Mouse (Mus musculus): ENCODE measurements around the gene Flywch2. TPM values are rescaled to one million over a fixed set of nuclear protein-coding genes. Genes with fewer than 3 reads are reported as not detected.

The Flywch2 gene
- polyA plus RNA-seq, 1 experiment from 2014 or later, result 0.64 TPM

DNA sequence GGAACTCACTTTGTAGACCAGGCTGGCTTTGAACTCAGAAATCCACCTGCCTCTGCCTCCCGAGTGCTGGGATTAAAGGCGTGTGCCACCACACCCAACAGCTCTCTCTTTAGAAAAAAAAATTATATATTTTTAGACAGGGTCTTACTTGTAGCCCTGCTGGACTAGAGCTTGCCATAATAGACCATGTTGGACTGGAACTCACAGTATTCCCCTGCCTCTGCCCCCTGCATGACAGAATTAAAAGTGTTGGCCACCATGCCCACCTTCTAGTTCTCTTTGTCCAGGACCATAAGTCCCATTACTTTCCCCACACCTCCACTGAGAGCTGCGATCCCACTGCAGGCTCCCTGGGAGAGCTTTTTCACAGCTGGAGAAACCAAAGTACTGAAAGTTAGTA is 38.4 kb downstream of the Flywch2 start:
- no peak overlapping the region for H3K4me3 ChIP-seq (ENCODE audit: low read depth, low read length)
- H3K27ac ChIP-seq (ENCODE audit: low read length), result no peak overlapping the region
- no peak overlapping the region for H3K4me2 ChIP-seq (ENCODE audit: low read depth, low read length)
- no peaks in the 10 kb centered on the region for H3K36me3 ChIP-seq (ENCODE audit: control insufficient read depth, insufficient read depth)
- no peaks in the 10 kb centered on the region for H3K9me3 ChIP-seq (replicated peaks; ENCODE audit: control insufficient read depth, low read length)
- no peak for ATAC-seq (ENCODE audit: low read depth)
- H3K9ac ChIP-seq (ENCODE audit: low read depth, low read length), result no peak overlapping the region
- WGBS (ENCODE audit: insufficient replicate concordance), result 59% methylated on average over 3 of the region's 3 CpGs
- H3K27me3 ChIP-seq (ENCODE audit: control insufficient read depth, insufficient read depth, low read depth, low read length), result peaks cover 55% of the 10 kb centered on the region
- peaks cover 11% of the 10 kb centered on the region for H3K4me1 ChIP-seq (ENCODE audit: control insufficient read depth, low read depth, low read length)

DNA sequence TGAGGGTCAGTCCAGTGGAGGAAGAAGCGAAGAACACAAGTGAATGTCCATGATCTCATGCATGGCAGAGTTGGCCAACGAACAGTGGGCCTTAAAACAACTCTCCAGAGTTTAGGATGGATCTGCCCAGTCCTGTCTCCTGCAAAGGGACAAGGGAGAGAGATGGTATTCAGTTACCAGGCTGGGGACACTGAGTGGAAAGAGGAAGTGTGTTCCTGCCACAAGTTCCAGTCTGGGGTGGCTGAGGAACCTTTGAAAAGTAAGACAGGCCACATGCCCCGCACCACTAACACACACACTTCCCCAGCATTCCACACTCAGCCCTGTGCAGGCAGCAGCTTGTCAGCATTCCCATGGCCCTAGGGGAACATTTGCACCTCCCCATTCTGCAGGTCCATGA is 39.1 kb downstream of the Flywch2 start:
- no peak overlapping the region for H3K9ac ChIP-seq (ENCODE audit: low read depth, low read length)
- no peaks in the 10 kb centered on the region for H3K36me3 ChIP-seq (ENCODE audit: control insufficient read depth, insufficient read depth)
- no peak overlapping the region for H3K4me2 ChIP-seq (ENCODE audit: low read depth, low read length)
- H3K27me3 ChIP-seq (ENCODE audit: control insufficient read depth, insufficient read depth, low read depth, low read length), result peaks cover 62% of the 10 kb centered on the region
- no peaks in the 10 kb centered on the region for H3K9me3 ChIP-seq (replicated peaks; ENCODE audit: control insufficient read depth, low read length)
- H3K27ac ChIP-seq (ENCODE audit: low read length), result no peak overlapping the region
- ATAC-seq (ENCODE audit: low read depth), result no peak
- WGBS (ENCODE audit: insufficient replicate concordance), result 42% methylated on average over 3 of the region's 3 CpGs
- H3K4me3 ChIP-seq (ENCODE audit: low read depth, low read length), result no peak overlapping the region
- H3K4me1 ChIP-seq (ENCODE audit: control insufficient read depth, low read depth, low read length), result peaks cover 14% of the 10 kb centered on the region

DNA sequence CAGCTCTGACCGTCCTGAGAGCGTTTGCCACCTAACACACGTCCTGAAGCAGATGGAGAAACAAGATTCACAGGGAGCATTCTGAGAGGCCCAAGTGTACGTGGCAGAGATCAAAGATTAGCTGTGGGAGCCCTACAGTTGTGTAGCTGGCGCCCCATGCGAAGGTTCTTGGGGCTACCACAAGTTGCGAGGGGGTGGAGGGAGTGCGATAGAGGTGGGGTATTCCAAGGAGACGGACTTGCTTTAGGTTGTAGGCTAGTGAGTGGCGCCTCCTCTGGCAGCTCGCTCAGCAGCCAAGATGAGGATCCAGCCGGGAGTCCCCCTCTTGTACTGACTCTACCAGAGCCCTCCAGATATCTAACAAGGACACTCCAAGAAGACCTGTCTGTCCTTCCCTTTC is 39.6 kb downstream of the Flywch2 start:
- H3K4me3 ChIP-seq (ENCODE audit: low read depth, low read length), result no peak overlapping the region
- H3K36me3 ChIP-seq (ENCODE audit: control insufficient read depth, insufficient read depth), result no peaks in the 10 kb centered on the region
- no peak overlapping the region for H3K4me2 ChIP-seq (ENCODE audit: low read depth, low read length)
- peaks cover 14% of the 10 kb centered on the region for H3K4me1 ChIP-seq (ENCODE audit: control insufficient read depth, low read depth, low read length)
- H3K27ac ChIP-seq (ENCODE audit: low read length), result no peak overlapping the region
- H3K9ac ChIP-seq (ENCODE audit: low read depth, low read length), result no peak overlapping the region
- peaks cover 66% of the 10 kb centered on the region for H3K27me3 ChIP-seq (ENCODE audit: control insufficient read depth, insufficient read depth, low read depth, low read length)
- 12% methylated on average over 12 of the region's 12 CpGs for WGBS (ENCODE audit: insufficient replicate concordance)
- H3K9me3 ChIP-seq (replicated peaks; ENCODE audit: control insufficient read depth, low read length), result no peaks in the 10 kb centered on the region
- no peak for ATAC-seq (ENCODE audit: low read depth)

DNA sequence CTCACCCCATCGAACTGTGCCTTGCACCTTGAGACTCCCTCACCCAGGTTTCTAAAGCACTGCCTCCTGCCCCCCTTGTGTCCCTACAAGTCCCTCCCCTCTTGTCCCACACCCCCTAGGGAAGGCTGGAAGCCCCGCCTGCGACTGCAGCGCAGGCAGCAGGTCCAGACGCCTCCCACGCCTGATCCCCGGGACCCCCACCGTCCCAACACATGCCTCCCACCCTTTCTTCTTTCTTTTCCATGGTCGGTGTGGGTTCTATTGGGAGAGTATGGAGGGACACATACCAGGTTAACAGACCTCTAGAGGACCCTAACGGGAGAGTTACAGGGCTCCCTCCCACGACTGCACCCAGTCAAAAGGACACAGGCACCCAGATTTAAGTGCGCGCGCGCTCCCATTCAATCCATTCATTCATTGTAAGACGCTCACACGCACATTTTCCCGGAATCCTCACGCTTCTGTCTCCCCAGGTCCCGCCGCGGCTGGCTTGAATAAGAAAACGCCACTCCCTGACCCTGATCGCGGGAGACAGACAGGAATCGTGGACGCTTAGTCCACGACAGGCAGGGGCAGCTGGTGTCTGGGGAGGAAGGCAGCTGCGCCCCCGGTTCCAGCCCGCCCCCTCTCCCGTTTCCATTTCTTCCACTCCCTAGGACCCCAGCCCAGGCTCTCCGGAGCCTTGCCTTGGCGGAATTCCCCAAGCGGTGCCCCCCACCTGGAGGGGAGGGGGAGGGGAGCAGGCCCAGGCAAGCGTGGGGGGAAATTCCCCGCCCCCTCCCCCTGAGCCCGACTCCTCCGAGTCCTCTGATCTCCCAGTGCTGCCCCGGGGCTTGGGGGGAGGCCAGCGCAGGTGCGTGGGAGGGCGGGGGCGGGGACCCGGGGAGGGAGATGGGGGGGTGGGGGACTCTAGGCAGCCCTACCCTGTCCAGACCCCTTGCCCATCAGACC is 40.3 kb downstream of the Flywch2 start, which contains the start of gene Kremen2:
Gene Kremen2, minus strand, starts transcription at position 533 of the 951 bp plus-strand sequence.
- H3K36me3 ChIP-seq (ENCODE audit: control insufficient read depth, insufficient read depth), result no peaks in the 10 kb centered on the region
- H3K9ac ChIP-seq (ENCODE audit: low read depth, low read length), result no peak within 1 kb of the TSS
- peaks cover 20% of the 10 kb centered on the region for H3K4me1 ChIP-seq (ENCODE audit: control insufficient read depth, low read depth, low read length)
- H3K4me3 ChIP-seq (ENCODE audit: low read depth, low read length), result no peak within 1 kb of the TSS
- peaks cover 74% of the 10 kb centered on the region for H3K27me3 ChIP-seq (ENCODE audit: control insufficient read depth, insufficient read depth, low read depth, low read length)
- WGBS (ENCODE audit: insufficient replicate concordance), result 3% methylated on average over 43 of the region's 45 CpGs
- no peak within 1 kb of the TSS for H3K27ac ChIP-seq (ENCODE audit: low read length)
- no peaks in the 10 kb centered on the region for H3K9me3 ChIP-seq (replicated peaks; ENCODE audit: control insufficient read depth, low read length)
- peak within 1 kb of the TSS; percentile 15; the same call in 1 of the 2 replicates for H3K4me2 ChIP-seq (ENCODE audit: low read depth, low read length)
- no peak for ATAC-seq (ENCODE audit: low read depth)

DNA sequence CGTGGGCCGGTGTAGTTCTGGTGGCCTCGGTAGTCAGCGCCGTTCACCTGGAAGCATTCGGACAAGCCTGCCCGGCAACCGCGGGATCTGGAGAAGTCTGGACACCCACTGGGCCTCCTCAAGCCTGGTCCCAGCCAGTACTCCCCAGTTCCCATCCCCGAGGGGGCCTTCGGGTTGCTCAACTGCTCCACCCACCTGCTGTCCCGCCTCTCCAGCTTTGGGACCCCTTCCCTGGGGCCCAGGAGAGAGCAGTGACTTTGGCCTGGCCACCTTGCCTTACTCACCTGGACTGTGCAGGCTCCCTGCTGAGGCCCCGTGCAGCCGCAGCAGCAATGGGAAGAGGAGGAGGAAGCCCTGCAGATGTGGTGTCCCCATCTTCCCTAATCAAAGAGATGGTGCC is 41.2 kb downstream of the Flywch2 start:
- no peaks in the 10 kb centered on the region for H3K36me3 ChIP-seq (ENCODE audit: control insufficient read depth, insufficient read depth)
- no peak for ATAC-seq (ENCODE audit: low read depth)
- WGBS (ENCODE audit: insufficient replicate concordance), result 6% methylated on average over 14 of the region's 14 CpGs
- no peak overlapping the region for H3K9ac ChIP-seq (ENCODE audit: low read depth, low read length)
- H3K9me3 ChIP-seq (replicated peaks; ENCODE audit: control insufficient read depth, low read length), result no peaks in the 10 kb centered on the region
- no peak overlapping the region for H3K4me2 ChIP-seq (ENCODE audit: low read depth, low read length)
- H3K4me1 ChIP-seq (ENCODE audit: control insufficient read depth, low read depth, low read length), result peaks cover 27% of the 10 kb centered on the region
- H3K27ac ChIP-seq (ENCODE audit: low read length), result no peak overlapping the region
- no peak overlapping the region for H3K4me3 ChIP-seq (ENCODE audit: low read depth, low read length)
- peaks cover 82% of the 10 kb centered on the region for H3K27me3 ChIP-seq (ENCODE audit: control insufficient read depth, insufficient read depth, low read depth, low read length)

DNA sequence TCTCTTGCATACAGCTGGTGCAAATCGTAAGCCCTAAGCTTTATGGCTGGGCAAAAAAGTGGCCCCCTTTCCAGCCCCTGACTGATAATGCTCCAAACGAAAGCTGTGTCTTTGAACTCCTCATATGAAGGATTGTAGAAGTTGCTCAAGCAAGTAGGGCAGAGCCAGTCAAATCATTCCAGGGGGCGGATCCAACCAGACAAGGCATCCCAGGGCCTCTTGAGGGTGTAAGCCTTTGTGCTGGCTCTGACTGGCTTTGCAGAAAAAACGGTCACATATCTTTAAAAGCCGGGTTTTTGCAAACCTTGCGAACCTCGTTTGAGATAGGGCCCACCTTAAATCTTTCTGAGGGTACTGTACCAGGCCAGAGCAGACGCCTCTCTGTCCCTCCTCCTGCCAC is 41.8 kb downstream of the Flywch2 start:
- Histone ChIP-seq H3K4me2 (ENCODE audit: low read depth, low read length) (no peak overlapping the region), H3K4me1 (ENCODE audit: control insufficient read depth, low read depth, low read length) (peaks cover 29% of the 10 kb centered on the region), H3K27me3 (ENCODE audit: control insufficient read depth, insufficient read depth, low read depth, low read length) (peaks cover 87% of the 10 kb centered on the region), H3K9me3 (replicated peaks; ENCODE audit: control insufficient read depth, low read length) (no peaks in the 10 kb centered on the region), H3K36me3 (ENCODE audit: control insufficient read depth, insufficient read depth) (no peaks in the 10 kb centered on the region), H3K9ac (ENCODE audit: low read depth, low read length) (no peak overlapping the region), H3K27ac (ENCODE audit: low read length) (no peak overlapping the region), H3K4me3 (ENCODE audit: low read depth, low read length) (no peak overlapping the region)
- WGBS (ENCODE audit: insufficient replicate concordance), result 25% methylated on average over 8 of the region's 8 CpGs
- ATAC-seq (ENCODE audit: low read depth), result no peak

DNA sequence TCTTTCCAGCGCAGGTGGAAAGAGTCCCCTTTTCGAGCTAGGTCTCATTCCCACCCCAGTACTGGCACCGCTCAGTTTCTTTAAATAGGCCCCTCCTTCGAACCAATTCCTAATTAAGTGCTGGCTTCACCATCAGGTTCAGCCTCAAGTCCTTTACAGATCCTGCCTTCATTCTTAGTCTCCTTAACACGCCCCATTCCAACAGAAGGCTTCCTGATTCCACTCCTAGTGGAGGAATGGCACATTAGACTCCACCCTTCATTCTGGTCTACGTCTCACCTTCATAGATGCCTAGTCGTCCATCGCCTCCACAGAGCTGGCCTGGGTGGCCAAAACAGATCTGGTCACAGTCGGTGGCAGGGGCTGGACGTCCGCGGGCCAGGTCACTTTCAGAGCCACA is 42.9 kb downstream of the Flywch2 start:
- Histone ChIP-seq H3K36me3 (ENCODE audit: control insufficient read depth, insufficient read depth) (no peaks in the 10 kb centered on the region), H3K4me2 (ENCODE audit: low read depth, low read length) (no peak overlapping the region), H3K4me1 (ENCODE audit: control insufficient read depth, low read depth, low read length) (peaks cover 32% of the 10 kb centered on the region), H3K4me3 (ENCODE audit: low read depth, low read length) (no peak overlapping the region), H3K27ac (ENCODE audit: low read length) (no peak overlapping the region), H3K9me3 (replicated peaks; ENCODE audit: control insufficient read depth, low read length) (no peaks in the 10 kb centered on the region), H3K27me3 (ENCODE audit: control insufficient read depth, insufficient read depth, low read depth, low read length) (peaks cover 95% of the 10 kb centered on the region), H3K9ac (ENCODE audit: low read depth, low read length) (no peak overlapping the region)
- WGBS (ENCODE audit: insufficient replicate concordance), result 53% methylated on average over 12 of the region's 12 CpGs
- no peak for ATAC-seq (ENCODE audit: low read depth)

DNA sequence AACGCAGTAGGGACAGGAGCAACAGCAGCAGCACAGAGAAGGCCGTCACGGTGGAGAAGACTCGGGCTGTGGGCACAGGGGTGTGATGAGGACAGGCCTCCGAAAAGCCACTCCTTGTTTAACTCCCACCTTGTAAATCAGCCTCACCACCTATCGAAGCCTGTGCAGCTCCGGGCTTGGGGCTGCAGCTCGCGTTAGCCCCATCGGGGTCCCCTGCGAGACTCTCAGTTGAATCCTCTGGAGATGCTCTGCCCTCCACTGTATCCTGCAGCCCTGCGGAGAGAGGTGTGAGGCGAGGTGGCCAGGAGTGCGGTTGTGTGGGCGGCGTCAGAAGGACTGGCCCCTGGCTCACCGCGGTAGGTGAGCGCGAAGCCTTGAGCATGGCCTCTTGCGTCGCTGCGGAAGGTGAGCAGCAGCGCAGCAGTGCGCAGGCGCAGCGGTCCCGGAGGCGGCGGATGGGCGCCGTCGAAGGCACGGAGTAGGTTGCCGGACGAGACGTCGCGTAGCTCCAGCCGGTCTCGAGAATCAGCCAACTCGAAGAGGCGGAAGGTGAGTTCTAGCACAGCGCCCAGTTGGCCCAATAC is 43.6 kb downstream of the Flywch2 start:
- Histone ChIP-seq H3K36me3 (ENCODE audit: control insufficient read depth, insufficient read depth) (no peaks in the 10 kb centered on the region), H3K4me1 (ENCODE audit: control insufficient read depth, low read depth, low read length) (peaks cover 32% of the 10 kb centered on the region), H3K4me3 (ENCODE audit: low read depth, low read length) (0 out of 2 replicates have a peak overlapping the region, but pooled peaks have one; percentile 2), H3K27ac (ENCODE audit: low read length) (no peak overlapping the region), H3K9me3 (replicated peaks; ENCODE audit: control insufficient read depth, low read length) (no peaks in the 10 kb centered on the region), H3K9ac (ENCODE audit: low read depth, low read length) (no peak overlapping the region), H3K4me2 (ENCODE audit: low read depth, low read length) (no peak overlapping the region), H3K27me3 (ENCODE audit: control insufficient read depth, insufficient read depth, low read depth, low read length) (peaks cover 95% of the 10 kb centered on the region)
- ATAC-seq (ENCODE audit: low read depth), result no peak
- 9% methylated on average over 44 of the region's 44 CpGs for WGBS (ENCODE audit: insufficient replicate concordance)
